Mouse (Mus musculus): ENCODE measurements at regions not wholly inside any gene's neighbourhood (a gene's known extent, or its start where the extent isn't known, plus 50 kb on each side); places are given as distances from the start of the nearest gene placed in this dataset.

DNA sequence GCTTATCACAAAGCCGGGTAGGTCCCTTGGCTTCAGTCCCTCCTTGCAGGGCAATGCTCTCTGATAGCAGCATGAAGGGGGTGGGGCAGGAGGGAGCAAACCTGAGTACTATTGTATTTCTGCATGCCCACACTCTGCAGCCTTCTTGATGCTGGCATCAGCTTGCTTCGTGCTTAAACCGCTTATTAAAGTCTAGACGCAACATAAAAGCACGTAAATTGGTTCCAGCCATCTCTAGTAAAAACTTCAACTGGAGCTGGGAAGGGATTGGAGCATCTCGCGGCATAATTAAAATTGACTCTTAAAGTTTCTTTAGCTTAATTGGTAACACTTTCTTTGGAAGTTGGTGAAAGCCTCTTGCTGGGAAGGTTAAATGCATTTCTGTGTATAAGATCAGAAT, 131.5 kb upstream of the Jag1 start:
- no peak overlapping the region for H3K4me3 ChIP-seq
- H3K27ac ChIP-seq = no peak overlapping the region
- DNase-seq = no peak
- no peak for TF ChIP-seq CTCF (IDR thresholded peaks at IDR 0.05)
- intact Hi-C loops (cut with DNase I) = no loop called here

DNA sequence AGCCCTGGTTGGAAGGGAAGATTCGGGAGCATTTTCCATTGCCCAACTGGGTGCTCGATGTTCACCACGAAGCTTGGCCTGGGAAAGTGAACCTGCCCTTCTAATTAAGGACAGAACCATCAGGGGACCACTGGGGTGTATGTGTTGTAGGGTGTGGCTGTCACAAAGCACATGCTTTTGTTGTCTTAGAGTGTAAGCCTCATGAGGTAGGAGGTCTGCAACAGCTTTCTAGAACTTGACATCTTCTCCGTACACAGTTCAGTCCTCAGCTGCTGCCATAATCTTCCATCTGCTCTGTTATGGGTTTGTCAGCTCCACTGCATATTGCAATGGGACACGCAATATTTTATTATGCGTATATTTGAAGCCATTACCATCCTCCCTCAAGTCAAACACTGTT, 127.9 kb upstream of the Jag1 start:
- Histone ChIP-seq H3K4me3 (no peak overlapping the region), H3K27ac (no peak overlapping the region)
- TF ChIP-seq CTCF (IDR thresholded peaks at IDR 0.05) = no peak
- DNase-seq = no peak
- intact Hi-C loops (cut with DNase I) = no loop called here

DNA sequence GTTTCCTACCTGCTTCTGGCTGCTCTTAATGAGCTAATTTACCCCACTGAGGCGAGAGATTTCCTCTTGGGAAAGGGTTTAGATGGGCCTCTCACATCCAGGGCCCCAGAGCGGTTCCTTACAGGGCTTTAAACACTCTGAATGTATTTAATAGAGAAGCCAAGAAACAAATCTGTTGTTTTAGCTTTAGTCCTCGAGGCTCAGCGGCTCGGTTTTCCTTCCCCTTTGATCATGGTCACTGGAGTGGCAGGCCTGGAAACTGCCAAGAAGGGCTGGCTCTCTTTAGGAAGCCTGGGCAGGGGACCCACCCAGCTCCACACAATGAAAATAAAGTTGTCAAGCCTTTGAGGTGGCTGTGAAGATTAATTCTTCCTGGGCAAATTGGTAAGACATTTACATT, 127.5 kb upstream of the Jag1 start:
- Histone ChIP-seq H3K4me3 (no peak overlapping the region), H3K27ac (no peak overlapping the region)
- no peak for TF ChIP-seq CTCF (IDR thresholded peaks at IDR 0.05)
- no peak for DNase-seq
- intact Hi-C loops (cut with DNase I) = no loop called here

DNA sequence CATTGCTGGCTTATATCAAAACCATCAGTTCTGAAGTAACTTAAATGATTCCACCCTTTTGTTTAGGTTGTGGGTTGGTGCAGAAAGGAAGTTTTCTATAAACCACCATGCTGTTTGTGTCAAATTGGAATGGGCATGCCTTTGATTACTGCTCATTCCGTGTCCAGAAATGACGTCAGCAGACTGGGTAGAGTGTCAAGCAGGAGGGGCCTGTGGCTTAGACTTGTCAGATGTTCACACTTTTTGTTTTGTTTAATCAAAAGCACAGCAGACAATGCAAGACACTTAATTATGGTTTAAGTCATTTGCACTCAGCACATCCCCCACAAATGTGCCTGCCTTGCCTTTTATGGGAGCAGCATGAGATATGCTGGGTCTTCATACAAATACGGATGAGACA, 120.5 kb upstream of the Jag1 start:
- no peak overlapping the region for H3K27ac ChIP-seq
- TF ChIP-seq CTCF (IDR thresholded peaks at IDR 0.05) = no peak
- no peak for DNase-seq
- H3K4me3 ChIP-seq = no peak overlapping the region
- intact Hi-C loops (cut with DNase I) = no loop called here

DNA sequence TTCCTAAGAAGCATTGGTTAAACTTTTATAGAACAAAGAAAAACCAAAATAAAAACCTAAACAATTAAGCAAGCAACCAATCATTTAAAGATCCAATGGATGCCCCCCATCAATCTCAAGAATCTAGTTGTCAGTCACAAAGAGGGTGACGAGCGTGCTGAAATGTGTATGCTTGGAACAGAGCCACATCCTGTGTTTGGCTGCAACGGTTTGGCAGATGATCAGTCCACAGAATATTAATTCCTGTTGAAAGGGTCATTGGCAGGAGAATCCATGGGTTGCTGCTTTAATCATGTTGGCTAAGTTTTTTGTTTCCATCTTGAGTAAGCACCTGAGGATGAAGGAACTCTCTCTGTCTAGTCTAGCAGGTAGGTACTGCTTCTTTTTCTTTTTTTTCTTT, 117.5 kb upstream of the Jag1 start:
- intact Hi-C loops (cut with DNase I) = no loop called here
- DNase-seq = no peak
- no peak for TF ChIP-seq CTCF (IDR thresholded peaks at IDR 0.05)
- Histone ChIP-seq H3K4me3 (no peak overlapping the region), H3K27ac (no peak overlapping the region)

DNA sequence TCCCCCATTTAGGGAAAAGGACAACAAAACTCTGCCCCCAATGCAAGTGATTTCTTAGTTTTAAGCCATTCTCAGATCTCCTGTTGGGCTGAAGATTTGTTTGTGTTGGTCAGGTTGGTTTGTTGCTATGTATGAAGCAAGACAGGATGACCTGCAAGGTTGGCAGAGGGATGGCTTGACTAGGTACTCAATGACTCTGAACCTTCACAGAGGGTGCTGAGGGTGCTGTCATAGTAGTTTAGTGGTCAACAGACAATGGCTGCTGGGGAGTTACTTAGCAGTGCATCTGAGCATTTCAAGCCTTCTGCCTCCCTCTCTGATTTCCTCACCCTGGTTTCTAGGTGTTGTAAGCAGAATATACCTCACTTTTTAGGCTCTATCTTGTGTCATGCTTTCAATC, 114.7 kb upstream of the Jag1 start:
- Histone ChIP-seq H3K27ac (no peak overlapping the region), H3K4me3 (no peak overlapping the region)
- no peak for TF ChIP-seq CTCF (IDR thresholded peaks at IDR 0.05)
- intact Hi-C loops (cut with DNase I) = no loop called here
- no peak for DNase-seq

DNA sequence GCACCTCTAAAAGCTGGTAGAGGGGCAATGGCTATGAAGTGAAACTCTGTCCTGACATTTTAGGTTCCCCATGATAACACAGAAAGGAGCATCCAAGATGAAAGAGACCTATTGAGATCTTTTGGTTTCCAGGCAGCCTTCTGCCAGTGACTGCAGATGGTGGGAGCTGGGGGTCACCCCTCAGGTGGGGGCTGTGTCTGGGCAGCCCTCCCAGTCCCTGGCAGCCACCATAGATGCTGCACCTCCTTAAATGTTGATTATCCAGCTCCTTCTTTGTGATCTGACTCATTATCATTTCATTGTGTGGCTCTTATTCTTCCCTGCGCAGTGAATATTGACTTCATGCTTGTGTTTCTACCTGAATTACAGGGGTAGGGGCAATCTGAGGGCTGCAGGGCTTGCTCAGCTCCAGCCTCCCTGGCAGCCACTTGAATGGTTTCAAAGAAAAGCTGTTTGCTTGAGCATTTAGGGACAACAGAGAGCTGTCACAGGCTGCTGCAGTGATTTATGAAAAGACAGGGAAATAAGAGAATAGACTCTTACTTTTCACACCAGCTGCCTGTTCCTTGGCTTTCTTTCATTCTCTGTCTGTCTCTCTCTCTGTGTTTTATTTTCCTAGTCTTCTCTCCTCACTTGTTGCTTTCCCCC, 113.1 kb upstream of the Jag1 start:
- no peak overlapping the region for H3K27ac ChIP-seq
- no peak for TF ChIP-seq CTCF (IDR thresholded peaks at IDR 0.05)
- H3K4me3 ChIP-seq = no peak overlapping the region
- no peak for DNase-seq
- intact Hi-C loops (cut with DNase I) = no loop called here

DNA sequence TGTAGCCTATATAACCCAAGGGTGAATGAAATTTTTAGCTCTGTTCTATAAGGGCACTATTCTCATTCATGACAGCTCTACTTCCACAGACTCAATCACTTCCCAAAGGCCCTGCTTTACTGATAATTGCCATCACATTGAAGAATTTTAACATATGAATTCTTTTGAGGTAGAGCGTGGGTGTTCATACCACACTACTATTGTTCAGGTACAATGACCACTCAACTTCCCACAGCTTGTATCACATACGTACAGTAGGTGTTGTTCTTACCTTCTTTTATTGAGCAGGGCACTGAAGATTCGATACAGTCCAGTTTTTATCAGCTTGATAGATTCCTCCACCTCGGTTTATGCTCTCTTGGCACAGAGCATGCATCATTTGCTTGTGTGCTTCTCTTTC, 111.1 kb upstream of the Jag1 start:
- DNase-seq = no peak
- no peak for TF ChIP-seq CTCF (IDR thresholded peaks at IDR 0.05)
- intact Hi-C loops (cut with DNase I) = no loop called here
- H3K4me3 ChIP-seq = no peak overlapping the region
- H3K27ac ChIP-seq = no peak overlapping the region

DNA sequence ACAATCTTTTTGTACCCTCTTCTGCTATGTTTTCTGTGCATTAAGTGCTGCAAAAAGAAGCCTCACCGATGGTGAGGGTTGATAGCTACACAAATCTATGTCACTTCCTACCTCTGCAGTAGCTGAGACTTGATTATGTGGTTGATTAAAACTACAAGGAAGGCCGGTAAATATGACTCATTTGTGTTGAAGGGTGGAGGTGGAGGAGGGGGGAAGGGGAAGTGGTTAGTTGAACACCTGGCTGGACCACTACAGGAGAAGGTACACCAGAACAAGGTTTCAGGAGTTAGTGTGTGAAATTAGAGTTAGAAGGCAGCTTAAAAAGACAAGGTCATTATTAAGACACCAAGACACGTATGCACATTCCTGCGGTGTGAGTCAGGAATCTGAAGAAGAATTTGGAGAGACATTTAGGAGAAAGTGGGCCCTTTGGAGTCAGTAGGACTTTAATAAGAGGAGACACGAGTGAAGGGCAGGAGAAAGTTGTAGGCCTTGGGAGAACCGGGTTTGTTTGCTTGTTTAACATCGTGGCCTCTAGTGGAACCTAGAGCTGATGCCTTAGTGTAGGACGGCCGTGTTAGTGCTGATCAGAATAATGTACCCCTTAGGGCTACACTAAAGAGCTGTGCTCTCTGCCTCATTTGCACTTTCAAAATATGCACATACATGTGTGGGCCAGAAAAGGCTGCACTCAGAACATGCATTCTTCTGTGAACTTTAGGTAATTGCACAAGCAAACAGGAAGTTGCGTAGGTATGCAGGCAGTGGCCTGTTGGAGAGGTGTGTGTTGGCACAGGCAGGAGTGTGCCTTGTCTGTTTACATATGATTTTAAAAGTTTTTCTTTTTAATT, 108.5 kb upstream of the Jag1 start:
- no peak overlapping the region for H3K27ac ChIP-seq
- TF ChIP-seq CTCF (IDR thresholded peaks at IDR 0.05) = no peak
- H3K4me3 ChIP-seq = no peak overlapping the region
- no peak for DNase-seq
- intact Hi-C loops (cut with DNase I) = no loop called here

DNA sequence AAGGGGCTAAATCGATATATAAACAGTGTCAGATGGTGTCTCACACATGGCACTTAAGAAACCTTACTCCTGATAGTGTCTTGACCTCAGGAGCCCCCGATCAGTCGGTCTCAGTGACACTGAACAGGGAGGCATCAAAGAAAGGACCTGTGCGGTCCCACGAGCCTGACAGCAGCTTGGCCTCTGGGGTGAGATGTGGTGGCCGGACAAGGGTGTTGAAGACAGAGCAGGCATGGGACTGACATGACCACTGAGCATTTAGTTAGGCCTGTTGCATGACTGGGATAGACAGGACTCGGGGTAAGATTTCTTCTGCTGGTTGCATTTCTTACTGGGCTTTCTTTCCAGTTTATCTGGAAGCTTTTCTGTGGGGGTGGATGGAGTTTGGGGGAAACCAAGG, 99.3 kb upstream of the Jag1 start:
- Histone ChIP-seq H3K27ac (no peak overlapping the region), H3K4me3 (no peak overlapping the region)
- no peak for TF ChIP-seq CTCF (IDR thresholded peaks at IDR 0.05)
- intact Hi-C loops (cut with DNase I) = no loop called here
- DNase-seq = no peak

DNA sequence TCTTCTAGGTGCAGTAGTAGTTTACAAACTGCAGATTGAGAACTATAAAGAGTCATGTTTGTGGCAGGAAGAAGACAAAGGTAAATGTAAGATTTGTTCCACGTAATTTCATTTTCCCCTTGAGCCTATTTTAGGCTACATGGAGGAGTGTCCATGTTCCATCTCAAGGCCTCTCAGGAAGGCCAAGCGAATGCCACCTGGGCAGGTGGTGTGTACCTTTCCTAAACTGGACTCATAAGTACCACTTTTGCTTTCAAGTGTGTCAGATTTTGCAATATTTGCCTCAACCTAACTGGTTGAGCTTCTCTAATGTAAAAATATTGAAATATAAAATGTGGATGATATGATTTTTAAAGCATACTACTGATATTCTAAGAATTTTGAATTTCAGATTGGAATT, 91.4 kb upstream of the Jag1 start:
- intact Hi-C loops (cut with DNase I) = no loop called here
- no peak for DNase-seq
- no peak overlapping the region for H3K4me3 ChIP-seq
- no peak overlapping the region for H3K27ac ChIP-seq
- no peak for TF ChIP-seq CTCF (IDR thresholded peaks at IDR 0.05)

DNA sequence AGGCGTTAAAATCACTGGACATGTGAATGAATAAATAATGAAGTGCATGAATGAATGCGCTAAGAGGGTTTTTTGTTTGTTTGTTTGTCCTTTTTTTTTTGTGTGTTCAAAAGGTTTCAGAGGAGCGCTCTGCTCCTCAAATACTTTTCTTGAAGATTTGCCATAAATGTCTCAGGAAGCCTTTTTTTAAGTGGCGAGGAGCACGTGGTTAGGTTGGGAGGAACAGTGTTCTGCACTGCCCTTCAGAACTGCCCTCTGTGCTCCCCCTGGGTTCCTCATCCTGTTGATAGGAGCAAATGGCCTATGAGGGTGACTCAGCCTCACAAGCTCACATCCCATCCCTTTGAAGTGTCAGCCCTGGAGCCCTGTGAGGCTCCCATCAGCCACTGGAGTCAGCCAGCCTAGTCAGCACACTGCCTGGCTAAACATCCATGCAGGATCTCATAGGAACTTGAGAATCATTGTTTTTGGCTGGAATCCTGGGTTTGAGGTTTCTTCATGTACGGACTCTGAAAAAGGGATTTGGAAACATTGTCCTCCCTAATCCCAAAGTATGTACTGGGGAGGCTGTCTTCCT, 87.9 kb upstream of the Jag1 start:
- peak; percentile 45 for DNase-seq
- Histone ChIP-seq H3K4me3 (no peak overlapping the region), H3K27ac (no peak overlapping the region)
- intact Hi-C loops (cut with DNase I) = no loop called here
- TF ChIP-seq CTCF (IDR thresholded peaks at IDR 0.05) = no peak

DNA sequence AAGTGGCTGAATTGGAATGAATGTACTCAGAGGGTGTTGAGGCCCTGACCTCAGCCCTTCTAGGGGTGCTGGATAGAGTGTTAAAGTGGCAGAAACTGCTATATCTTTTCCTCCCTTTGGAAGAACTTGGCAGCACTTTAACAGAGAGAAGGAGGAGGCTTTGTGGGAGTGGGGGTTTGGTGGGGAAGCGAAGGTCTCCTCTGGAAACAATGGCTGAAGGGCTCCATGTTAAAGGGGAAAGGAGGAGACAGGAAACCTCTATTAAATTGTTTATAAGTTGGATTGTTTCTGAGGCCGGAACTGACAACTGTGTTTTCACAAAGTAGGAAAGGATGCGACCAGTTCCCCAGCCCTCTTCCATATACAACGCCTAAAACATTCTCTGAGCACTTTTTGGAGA, 83.7 kb upstream of the Jag1 start:
- Histone ChIP-seq H3K4me3 (no peak overlapping the region), H3K27ac (no peak overlapping the region)
- no peak for DNase-seq
- TF ChIP-seq CTCF (IDR thresholded peaks at IDR 0.05) = no peak
- intact Hi-C loops (cut with DNase I) = no loop called here

DNA sequence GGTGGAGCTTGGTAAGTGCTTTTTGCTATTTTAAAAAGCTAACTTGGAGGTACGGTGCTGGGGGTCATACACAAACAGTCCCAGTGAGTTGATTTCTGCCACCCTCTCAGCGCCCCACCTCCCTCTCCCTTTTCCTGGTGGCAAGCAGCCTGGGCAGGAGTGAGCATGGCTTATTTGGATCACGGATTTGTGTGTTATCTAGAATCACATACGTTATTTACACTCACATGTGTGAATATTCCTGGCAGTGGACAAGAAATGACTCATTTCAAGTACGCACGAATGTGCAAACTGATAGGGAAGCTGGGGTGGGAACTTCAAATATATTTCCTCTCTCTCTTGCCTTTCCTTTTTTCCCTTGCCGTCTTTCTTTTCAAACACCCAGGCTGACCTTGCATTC, 75.7 kb upstream of the Jag1 start:
- no peak for TF ChIP-seq CTCF (IDR thresholded peaks at IDR 0.05)
- no peak overlapping the region for H3K27ac ChIP-seq
- H3K4me3 ChIP-seq = no peak overlapping the region
- intact Hi-C loops (cut with DNase I) = no loop called here
- DNase-seq = no peak
